Mouse (Mus musculus): ENCODE results near the gene Afmid. TPM values are rescaled to one million over a fixed set of nuclear protein-coding genes. Genes with fewer than 3 reads are reported as not detected.
A peak's percentile ranks its signal among the peaks of the same experiment; 100 is the strongest.

The Afmid gene
- polyA plus RNA-seq, 1 experiment from 2014 or later = 34.4 TPM

GRCm38 (mm10) chr11:117857462-117857861 lies 31.7 kb downstream of the Afmid start:
- DNase-seq = no peak
- Histone ChIP-seq H3K4me3 (ENCODE audit: low read depth, low read length) (no peak overlapping the region), H3K9ac (replicated peaks) (no peak overlapping the region), H3K36me3 (replicated peaks; ENCODE audit: insufficient read depth, low read length) (peaks cover 48% of the 10 kb centered on the region), H3K27ac (ENCODE audit: low read depth) (no peak overlapping the region), H3K4me2 (ENCODE audit: low read depth, low read length) (no peak overlapping the region), H3K4me1 (ENCODE audit: insufficient read depth) (no peaks in the 10 kb centered on the region), H3K9me3 (ENCODE audit: low read length) (no peaks in the 10 kb centered on the region), H3K27me3 (ENCODE audit: insufficient read depth, low read length) (peaks cover 27% of the 10 kb centered on the region)
- WGBS (ENCODE audit: insufficient replicate concordance) = 95% methylated on average over 10 of the region's 10 CpGs
- ATAC-seq = 0 out of 2 replicates have a peak, but pooled peaks have one; percentile 21
- TF ChIP-seq CTCF (IDR thresholded peaks at IDR 0.05; ENCODE audit: low read depth) (no peak), EP300 (IDR thresholded peaks at IDR 0.05; ENCODE audit: low read depth) (no peak)

DNA sequence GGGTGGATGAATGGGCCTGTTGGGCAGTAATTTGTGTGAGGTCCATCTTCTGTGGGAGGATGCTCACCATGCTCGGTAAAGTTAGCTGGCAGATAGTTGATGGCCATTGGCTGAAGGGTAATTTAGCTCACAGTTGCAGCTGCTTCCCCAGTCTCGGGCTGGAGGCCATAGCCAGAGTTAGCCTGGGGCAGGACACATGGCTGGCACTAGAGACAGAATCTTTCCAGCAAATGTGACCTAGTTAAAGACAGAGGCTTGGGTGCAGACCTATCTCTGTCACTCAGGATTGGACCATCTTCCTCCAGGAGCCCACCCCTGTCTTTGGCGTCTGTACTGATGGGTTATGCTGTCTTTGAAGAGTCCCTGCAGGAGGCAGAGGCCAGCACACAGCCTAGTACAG lies 32.7 kb downstream of the Afmid start:
- H3K27ac ChIP-seq (ENCODE audit: low read depth) = no peak overlapping the region
- H3K9ac ChIP-seq (replicated peaks) = no peak overlapping the region
- H3K27me3 ChIP-seq (ENCODE audit: insufficient read depth, low read length) = peaks cover 32% of the 10 kb centered on the region
- H3K4me2 ChIP-seq (ENCODE audit: low read depth, low read length) = no peak overlapping the region
- no peak overlapping the region for H3K4me3 ChIP-seq (ENCODE audit: low read depth, low read length)
- H3K9me3 ChIP-seq (ENCODE audit: low read length) = no peaks in the 10 kb centered on the region
- no peaks in the 10 kb centered on the region for H3K4me1 ChIP-seq (ENCODE audit: insufficient read depth)
- DNase-seq (no peak), ATAC-seq (no peak)
- WGBS (ENCODE audit: insufficient replicate concordance) = 73% methylated on average over 3 of the region's 3 CpGs
- peaks cover 38% of the 10 kb centered on the region for H3K36me3 ChIP-seq (replicated peaks; ENCODE audit: insufficient read depth, low read length)
- no peak for TF ChIP-seq CTCF (IDR thresholded peaks at IDR 0.05; ENCODE audit: low read depth)
- no peak for TF ChIP-seq EP300 (IDR thresholded peaks at IDR 0.05; ENCODE audit: low read depth)

GRCm38 (mm10) chr11:117860601-117861000 lies 34.9 kb downstream of the Afmid start, which contains the start of gene Tmem235:
TSS of gene Tmem235 (plus strand) at chr11:117860752.
- no peak for DNase-seq
- H3K4me1 ChIP-seq (ENCODE audit: insufficient read depth) = peaks cover 3% of the 10 kb centered on the region
- WGBS (ENCODE audit: insufficient replicate concordance) = 6% methylated on average over 23 of the region's 23 CpGs

GRCm38 (mm10) chr11:117863174-117863856 lies 37.6 kb downstream of the Afmid start:
- Histone ChIP-seq H3K27ac (ENCODE audit: low read depth) (no peak overlapping the region), H3K27me3 (ENCODE audit: insufficient read depth, low read length) (peaks cover 32% of the 10 kb centered on the region), H3K9me3 (ENCODE audit: low read length) (no peaks in the 10 kb centered on the region), H3K4me3 (ENCODE audit: low read depth, low read length) (no peak overlapping the region), H3K9ac (replicated peaks) (no peak overlapping the region), H3K4me1 (ENCODE audit: insufficient read depth) (peaks cover 6% of the 10 kb centered on the region), H3K4me2 (ENCODE audit: low read depth, low read length) (no peak overlapping the region), H3K36me3 (replicated peaks; ENCODE audit: insufficient read depth, low read length) (no peaks in the 10 kb centered on the region)
- TF ChIP-seq EP300 (IDR thresholded peaks at IDR 0.05; ENCODE audit: low read depth) (no peak), CTCF (IDR thresholded peaks at IDR 0.05; ENCODE audit: low read depth) (no peak)
- 46% methylated on average over 11 of the region's 11 CpGs for WGBS (ENCODE audit: insufficient replicate concordance)
- DNase-seq (no peak), ATAC-seq (no peak)

More at GRCm38 (mm10) chr11:117860601-117861000, 34.9 kb downstream of the Afmid start, which contains the start of gene Tmem235:
- no peak within 1 kb of the TSS for H3K27ac ChIP-seq (ENCODE audit: low read depth)
- H3K9me3 ChIP-seq (ENCODE audit: low read length) = no peaks in the 10 kb centered on the region
- no peak for TF ChIP-seq EP300 (IDR thresholded peaks at IDR 0.05; ENCODE audit: low read depth)
- no peak for TF ChIP-seq CTCF (IDR thresholded peaks at IDR 0.05; ENCODE audit: low read depth)
- no peak within 1 kb of the TSS for H3K4me2 ChIP-seq (ENCODE audit: low read depth, low read length)
- no peak within 1 kb of the TSS for H3K9ac ChIP-seq (replicated peaks)
- peaks cover 32% of the 10 kb centered on the region for H3K27me3 ChIP-seq (ENCODE audit: insufficient read depth, low read length)
- H3K4me3 ChIP-seq (ENCODE audit: low read depth, low read length) = no peak within 1 kb of the TSS
- ATAC-seq = no peak
- H3K36me3 ChIP-seq (replicated peaks; ENCODE audit: insufficient read depth, low read length) = peaks cover 19% of the 10 kb centered on the region

DNA sequence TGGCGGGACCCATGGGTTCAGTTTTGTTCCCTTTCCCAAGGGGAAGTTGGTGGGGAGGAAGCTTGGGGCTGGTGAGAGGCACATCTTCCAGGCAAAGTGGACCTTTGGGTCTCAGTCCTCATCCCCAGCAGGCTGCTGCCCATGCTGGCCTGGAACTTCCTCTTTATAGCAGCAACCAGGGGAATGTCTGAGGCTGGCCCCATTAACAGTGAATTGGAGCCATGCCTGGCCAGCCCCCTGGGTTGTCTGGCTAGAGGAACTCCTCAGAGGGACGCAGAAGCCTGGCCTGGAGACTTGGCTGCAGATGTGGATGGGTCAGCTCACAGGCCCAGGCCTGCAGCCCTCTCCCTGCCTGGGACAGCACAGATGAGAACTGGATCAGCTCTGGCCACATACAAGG lies 39.1 kb downstream of the Afmid start:
- Histone ChIP-seq H3K9ac (replicated peaks) (no peak overlapping the region), H3K36me3 (replicated peaks; ENCODE audit: insufficient read depth, low read length) (no peaks in the 10 kb centered on the region), H3K4me2 (ENCODE audit: low read depth, low read length) (no peak overlapping the region), H3K4me1 (ENCODE audit: insufficient read depth) (peaks cover 6% of the 10 kb centered on the region), H3K4me3 (ENCODE audit: low read depth, low read length) (no peak overlapping the region), H3K27ac (ENCODE audit: low read depth) (no peak overlapping the region), H3K9me3 (ENCODE audit: low read length) (no peaks in the 10 kb centered on the region), H3K27me3 (ENCODE audit: insufficient read depth, low read length) (peaks cover 29% of the 10 kb centered on the region)
- ATAC-seq (no peak; the same call in 1 of the 2 replicates), DNase-seq (no peak)
- no peak for TF ChIP-seq CTCF (IDR thresholded peaks at IDR 0.05; ENCODE audit: low read depth)
- WGBS (ENCODE audit: insufficient replicate concordance) = 39% methylated on average over 2 of the region's 2 CpGs

DNA sequence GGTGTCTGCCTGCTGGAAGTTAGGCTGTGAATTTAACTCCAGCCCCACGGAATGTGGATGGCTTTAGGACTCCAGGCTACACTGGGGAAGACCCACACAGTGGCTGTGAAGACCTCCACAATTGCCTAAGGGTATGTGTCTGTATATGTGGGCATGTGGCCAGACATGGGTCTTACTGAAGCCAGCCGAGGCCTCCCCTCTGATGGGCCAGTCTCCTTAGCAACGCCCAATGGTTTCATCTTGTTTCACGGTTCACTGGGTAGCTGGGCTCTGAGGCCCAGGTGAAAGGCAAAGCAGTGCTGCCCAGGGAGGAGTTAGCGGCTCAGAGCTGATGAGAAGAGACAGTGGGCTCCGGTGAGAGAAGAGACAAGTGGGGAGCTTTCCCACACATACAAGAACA lies 40.3 kb downstream of the Afmid start:
- Histone ChIP-seq H3K27ac (ENCODE audit: low read depth) (no peak overlapping the region), H3K4me2 (ENCODE audit: low read depth, low read length) (no peak overlapping the region), H3K4me1 (ENCODE audit: insufficient read depth) (peaks cover 8% of the 10 kb centered on the region), H3K27me3 (ENCODE audit: insufficient read depth, low read length) (peaks cover 17% of the 10 kb centered on the region), H3K9ac (replicated peaks) (no peak overlapping the region; the same call in 1 of the 2 replicates), H3K4me3 (ENCODE audit: low read depth, low read length) (no peak overlapping the region), H3K36me3 (replicated peaks; ENCODE audit: insufficient read depth, low read length) (no peaks in the 10 kb centered on the region), H3K9me3 (ENCODE audit: low read length) (no peaks in the 10 kb centered on the region)
- ATAC-seq (no peak), DNase-seq (no peak)
- 62% methylated on average over 6 of the region's 6 CpGs for WGBS (ENCODE audit: insufficient replicate concordance)
- TF ChIP-seq EP300 (IDR thresholded peaks at IDR 0.05; ENCODE audit: low read depth) (no peak), CTCF (IDR thresholded peaks at IDR 0.05; ENCODE audit: low read depth) (no peak)

All from liver, postnatal 0 days (tissue).